Mouse (Mus musculus) spleen, postnatal 36 days (tissue): ENCODE measurements around the gene Pcyt2.

ENCODE experiments used
- DNase-seq, 2 experiments: peaks; one replicate each; pipeline ENCODE4 v3.0.0; 2022; ENCODE audit warnings: low spot score in 2 of 2, mixed read lengths in 1 of 2

Gene Pcyt2

GRCm38 (mm10) chr11:120617519-120618112, at the start of gene Pcyt2:
TSS of gene Pcyt2 (minus strand) at chr11:120617936.
- peak; percentile 91 to 94 for DNase-seq

- DNase-seq = no peak
These were observed 48.9 kb upstream of the Pcyt2 start for GRCm38 (mm10) chr11:120666617-120667016.

GRCm38 (mm10) chr11:120665406-120665805, 47.7 kb upstream of the Pcyt2 start:
- DNase-seq = no peak

- DNase-seq = no peak
These were observed 46.0 kb upstream of the Pcyt2 start for GRCm38 (mm10) chr11:120663714-120664113.

GRCm38 (mm10) chr11:120662759-120663158, 45.0 kb upstream of the Pcyt2 start:
- no peak for DNase-seq

GRCm38 (mm10) chr11:120661076-120661460, 43.3 kb upstream of the Pcyt2 start, which contains the start of gene Notum:
TSS of gene Notum (minus strand) at chr11:120661175.
- DNase-seq = no peak

GRCm38 (mm10) chr11:120660301-120661075, 42.8 kb upstream of the Pcyt2 start:
- no peak for DNase-seq

GRCm38 (mm10) chr11:120659509-120660300, 42.0 kb upstream of the Pcyt2 start:
- DNase-seq = no peak

- DNase-seq = peak; percentile 75 to 79
These were observed 41.2 kb upstream of the Pcyt2 start for GRCm38 (mm10) chr11:120658876-120659410.

GRCm38 (mm10) chr11:120657301-120657700, 39.6 kb upstream of the Pcyt2 start:
- no peak for DNase-seq

GRCm38 (mm10) chr11:120654741-120655140, 37.0 kb upstream of the Pcyt2 start:
- no peak for DNase-seq

GRCm38 (mm10) chr11:120651872-120652271, 34.1 kb upstream of the Pcyt2 start:
- no peak for DNase-seq

GRCm38 (mm10) chr11:120648001-120648476, 30.3 kb upstream of the Pcyt2 start, which contains the start of gene Myadml2:
TSS of gene Myadml2 (minus strand) at chr11:120648158.
- DNase-seq = peak; percentile 52 to 54

GRCm38 (mm10) chr11:120647047-120647830, 29.5 kb upstream of the Pcyt2 start:
- no peak for DNase-seq

GRCm38 (mm10) chr11:120643601-120643987, 25.9 kb upstream of the Pcyt2 start, which contains the start of gene Pycr1:
TSS of gene Pycr1 (minus strand) at chr11:120643769.
- peak; percentile 90 to 92 for DNase-seq

- no peak for DNase-seq
These were observed 25.3 kb upstream of the Pcyt2 start for GRCm38 (mm10) chr11:120642939-120643600.

- no peak for DNase-seq
These were observed 24.1 kb upstream of the Pcyt2 start for GRCm38 (mm10) chr11:120641869-120642268.

- no peak for DNase-seq
These were observed 23.5 kb upstream of the Pcyt2 start for GRCm38 (mm10) chr11:120641255-120641654.

- DNase-seq = no peak
These were observed 17.1 kb upstream of the Pcyt2 start for GRCm38 (mm10) chr11:120634810-120635209.
